Mouse (Mus musculus) layer of hippocampus, adult 2 months (tissue): ENCODE measurements at regions not wholly inside any gene's neighbourhood (a gene's known extent, or its start where the extent isn't known, plus 50 kb on each side); places are given as distances from the start of the nearest gene placed in this dataset.

Experiments used
- DNase-seq, 2 experiments: peaks; one replicate each; pipeline ENCODE4 v3.0.0; 2022; ENCODE audit warnings: low spot score in 2 of 2
- H3K27ac ChIP-seq: fragments of 200-600 bp; 2 replicates; pipeline ENCODE4 v1.8.1; 2022
- H3K4me3 ChIP-seq: fragments of 200-600 bp; 2 replicates; pipeline ENCODE4 v1.8.1; 2022; ENCODE audit warnings: mild to moderate bottlenecking
- CTCF ChIP-seq: fragments of 200-600 bp; conservative IDR thresholded peaks from 2 replicates; pipeline ENCODE4 v1.8.1; 2022; ENCODE audit warnings: antibody characterized with exemption, mild to moderate bottlenecking, moderate library complexity

DNA sequence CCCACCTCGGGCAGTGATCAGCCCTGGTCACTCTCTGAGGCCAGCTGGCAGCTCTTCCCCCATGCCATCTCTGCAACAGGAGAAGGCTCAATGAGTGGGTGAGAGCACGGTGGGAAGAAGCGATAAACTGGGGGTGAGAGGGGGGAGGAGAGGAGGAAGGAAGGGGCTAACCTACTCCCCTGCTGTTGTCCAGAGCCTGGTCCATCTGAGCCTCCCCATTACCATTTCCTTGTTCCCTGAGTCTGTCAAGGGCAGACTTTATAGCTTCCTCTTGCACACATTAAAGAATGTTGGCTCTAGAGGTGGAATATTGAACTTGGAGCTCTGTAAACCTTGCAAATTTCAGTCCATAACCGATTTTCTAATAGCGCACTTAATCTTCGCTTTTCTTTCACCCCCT, 136.8 kb downstream of the Mtx2 start:
- Histone ChIP-seq H3K4me3 (no peak overlapping the region), H3K27ac (no peak overlapping the region)
- no peak for DNase-seq
- no peak for TF ChIP-seq CTCF

GRCm38 (mm10) chr2:74964360-74964759, 138.8 kb downstream of the Mtx2 start:
- Histone ChIP-seq H3K27ac (no peak overlapping the region), H3K4me3 (no peak overlapping the region)
- DNase-seq, result peak; percentile 71 to 84
- TF ChIP-seq CTCF, result peak; percentile 97

GRCm38 (mm10) chr2:74964980-74965379, 139.4 kb downstream of the Mtx2 start:
- TF ChIP-seq CTCF, result no peak
- DNase-seq, result no peak
- no peak overlapping the region for H3K27ac ChIP-seq
- no peak overlapping the region for H3K4me3 ChIP-seq

DNA sequence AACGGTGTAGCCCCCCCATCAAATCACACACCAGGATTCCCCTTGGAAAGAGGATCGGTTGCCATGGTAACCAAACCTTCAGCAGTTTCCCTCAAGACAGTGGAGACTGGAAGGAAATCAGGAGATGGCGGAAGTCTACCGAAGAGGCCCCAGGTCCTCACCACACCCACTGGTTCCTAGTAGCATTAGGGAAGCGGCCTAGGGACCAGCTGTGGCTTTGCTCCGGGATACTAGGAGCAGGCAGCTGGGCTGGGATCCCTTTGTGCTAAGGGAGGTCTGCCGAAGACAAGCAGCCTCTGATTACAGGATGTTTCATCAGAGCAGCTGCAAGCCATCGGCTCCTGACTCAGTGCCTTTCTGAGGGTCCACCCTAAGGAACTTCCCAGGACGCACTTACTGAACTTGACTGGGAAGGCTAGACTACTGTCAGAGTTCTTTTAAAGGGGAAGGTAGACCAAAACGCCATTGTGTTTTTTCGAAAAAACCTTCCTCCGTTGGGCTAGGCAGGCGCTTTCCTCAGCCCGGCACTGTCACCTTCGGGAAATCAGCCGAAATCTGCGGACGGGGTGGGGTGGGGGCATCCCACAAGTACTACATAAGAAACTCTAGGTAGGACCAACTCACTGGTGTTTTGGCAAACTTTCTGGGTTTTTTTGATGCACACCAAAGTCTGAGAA, 139.9 kb downstream of the Mtx2 start:
- no peak overlapping the region for H3K4me3 ChIP-seq
- DNase-seq, result peak in 1 of 2 experiments; percentile 7
- TF ChIP-seq CTCF, result no peak
- H3K27ac ChIP-seq, result no peak overlapping the region

GRCm38 (mm10) chr2:74970611-74971265, 145.1 kb downstream of the Mtx2 start:
- H3K27ac ChIP-seq, result no peak overlapping the region
- TF ChIP-seq CTCF, result no peak
- no peak for DNase-seq
- H3K4me3 ChIP-seq, result no peak overlapping the region

- no peak overlapping the region for H3K27ac ChIP-seq
- no peak overlapping the region for H3K4me3 ChIP-seq
- no peak for DNase-seq
- no peak for TF ChIP-seq CTCF
Observed at GRCm38 (mm10) chr2:74973386-74973785, 147.8 kb downstream of the Mtx2 start.

GRCm38 (mm10) chr2:74974595-74975325, 149.2 kb downstream of the Mtx2 start:
- Histone ChIP-seq H3K27ac (no peak overlapping the region), H3K4me3 (no peak overlapping the region)
- DNase-seq, result no peak
- TF ChIP-seq CTCF, result no peak

DNA sequence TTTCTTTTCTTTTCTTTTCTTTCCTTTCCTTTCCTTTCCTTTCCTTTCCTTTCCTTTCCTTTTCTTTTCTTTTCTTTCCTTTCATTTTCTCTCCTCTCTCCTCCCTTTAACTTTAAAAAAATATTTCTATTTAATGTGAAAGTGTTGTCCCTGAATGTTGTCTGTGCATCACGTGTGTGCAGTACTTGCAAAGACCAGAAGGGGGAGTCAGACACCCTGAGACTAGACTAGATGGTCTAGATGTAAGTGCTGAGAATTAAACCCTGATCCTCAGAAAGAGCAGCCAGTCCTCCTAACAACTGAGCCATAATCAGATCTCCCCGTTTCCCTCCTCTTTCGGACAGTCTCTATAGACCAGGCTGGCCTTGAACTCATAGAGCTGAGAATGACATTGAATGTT, 151.7 kb downstream of the Mtx2 start:
- Histone ChIP-seq H3K27ac (no peak overlapping the region), H3K4me3 (no peak overlapping the region)
- TF ChIP-seq CTCF, result no peak
- no peak for DNase-seq

DNA sequence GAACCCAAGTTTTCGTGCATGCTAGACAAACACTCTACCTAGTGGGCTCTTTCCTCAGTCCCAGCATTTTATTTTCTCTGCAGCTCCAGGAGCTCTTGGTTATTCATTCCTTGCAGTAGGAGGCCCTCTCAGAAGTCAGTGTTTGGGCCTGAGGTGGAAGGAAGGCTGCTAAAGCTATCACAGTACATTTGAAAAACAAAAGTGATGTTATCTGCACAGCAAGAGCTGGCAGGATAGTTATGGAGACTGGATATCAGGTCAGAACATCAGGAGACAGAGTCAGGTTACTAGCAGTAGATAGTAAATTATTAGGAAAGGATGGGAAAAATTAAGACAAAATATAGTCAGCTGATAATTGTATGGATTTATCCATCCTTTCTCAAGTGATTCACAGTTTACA, 152.2 kb downstream of the Mtx2 start:
- Histone ChIP-seq H3K27ac (no peak overlapping the region), H3K4me3 (no peak overlapping the region)
- no peak for TF ChIP-seq CTCF
- DNase-seq, result no peak

DNA sequence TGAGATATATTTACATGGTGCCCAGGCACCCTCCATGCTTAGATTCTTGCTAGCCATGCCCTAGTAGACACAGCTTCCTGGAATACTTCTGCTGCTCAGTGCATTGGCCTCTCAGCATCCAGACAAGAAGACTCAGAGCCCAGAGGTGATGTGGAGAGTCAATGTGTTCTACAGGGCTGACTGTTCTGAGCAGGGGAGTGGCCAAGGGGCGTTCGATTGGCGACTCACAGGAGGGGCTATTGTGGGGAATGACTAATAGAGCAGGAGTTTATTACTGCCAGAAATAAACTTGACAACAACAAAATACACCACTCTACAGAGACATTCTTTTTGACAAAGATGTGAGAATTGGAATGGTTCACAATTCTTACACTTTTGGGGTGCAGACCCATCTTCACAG, 156.3 kb downstream of the Mtx2 start:
- no peak overlapping the region for H3K4me3 ChIP-seq
- H3K27ac ChIP-seq, result no peak overlapping the region
- TF ChIP-seq CTCF, result no peak
- DNase-seq, result no peak

DNA sequence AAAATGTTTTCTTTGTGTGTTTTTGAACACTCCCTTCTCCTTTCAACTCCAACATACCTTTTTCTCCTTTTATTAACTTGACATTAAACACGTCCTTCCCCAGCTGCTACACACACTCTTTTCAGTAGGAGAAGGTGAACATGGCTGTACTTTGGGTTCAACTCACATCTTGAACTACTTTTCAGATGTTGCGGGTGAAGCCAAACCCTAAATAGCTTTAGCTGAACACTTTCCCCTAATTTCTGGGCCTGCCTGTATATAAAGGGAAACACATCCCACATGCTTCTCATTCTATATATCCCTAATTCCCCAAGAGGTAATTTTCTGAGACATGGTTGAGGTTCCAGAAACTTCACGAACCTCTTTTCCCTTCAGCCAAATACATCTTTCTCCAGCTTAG, 168.2 kb downstream of the Mtx2 start:
- H3K27ac ChIP-seq, result no peak overlapping the region
- H3K4me3 ChIP-seq, result no peak overlapping the region
- no peak for TF ChIP-seq CTCF
- DNase-seq, result no peak

DNA sequence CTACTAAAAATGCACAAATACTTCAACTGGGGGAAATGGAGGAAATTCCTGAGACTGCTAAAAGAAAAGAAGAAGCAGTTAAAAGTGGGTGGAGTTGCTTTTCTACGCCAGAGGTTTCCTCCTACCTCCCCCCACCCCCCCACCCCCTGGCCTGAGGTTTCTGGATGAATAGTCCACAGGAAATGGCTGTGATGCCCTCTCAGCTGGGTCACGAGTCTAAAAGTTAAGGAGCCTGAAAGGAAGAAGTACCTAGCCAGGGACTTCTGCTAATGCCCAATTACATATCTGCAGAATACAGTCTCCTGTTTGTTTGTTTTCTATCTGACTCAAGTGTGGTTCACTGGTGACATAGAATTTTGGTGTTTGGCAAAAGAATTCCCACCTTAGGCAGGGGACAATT, 169.4 kb downstream of the Mtx2 start:
- Histone ChIP-seq H3K27ac (no peak overlapping the region), H3K4me3 (no peak overlapping the region)
- no peak for DNase-seq
- no peak for TF ChIP-seq CTCF

DNA sequence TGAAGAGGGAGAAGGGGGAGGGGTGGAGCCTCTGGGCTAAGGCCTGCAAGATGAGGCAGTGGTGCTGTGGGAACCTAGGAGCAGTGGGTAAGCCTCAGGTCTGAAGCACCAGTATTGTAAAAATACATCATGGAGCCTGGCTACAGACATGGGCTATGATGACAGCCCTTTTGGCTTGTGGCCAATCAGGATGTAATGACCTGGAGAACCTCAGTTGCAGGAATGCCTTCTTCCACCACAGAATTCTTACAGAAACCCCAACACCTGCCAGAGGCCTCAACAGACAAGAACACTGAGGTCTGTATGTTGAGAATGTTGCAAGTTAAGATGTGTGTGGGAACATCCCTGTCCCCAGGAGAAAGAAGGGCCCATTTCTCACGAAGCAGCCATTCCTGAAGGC, 172.1 kb downstream of the Mtx2 start:
- TF ChIP-seq CTCF, result no peak
- no peak overlapping the region for H3K27ac ChIP-seq
- no peak for DNase-seq
- H3K4me3 ChIP-seq, result no peak overlapping the region
